Mouse (Mus musculus): ENCODE measurements at regions not wholly inside any gene's neighbourhood (a gene's known extent, or its start where the extent isn't known, plus 50 kb on each side); places are given as distances from the start of the nearest gene placed in this dataset.

DNA sequence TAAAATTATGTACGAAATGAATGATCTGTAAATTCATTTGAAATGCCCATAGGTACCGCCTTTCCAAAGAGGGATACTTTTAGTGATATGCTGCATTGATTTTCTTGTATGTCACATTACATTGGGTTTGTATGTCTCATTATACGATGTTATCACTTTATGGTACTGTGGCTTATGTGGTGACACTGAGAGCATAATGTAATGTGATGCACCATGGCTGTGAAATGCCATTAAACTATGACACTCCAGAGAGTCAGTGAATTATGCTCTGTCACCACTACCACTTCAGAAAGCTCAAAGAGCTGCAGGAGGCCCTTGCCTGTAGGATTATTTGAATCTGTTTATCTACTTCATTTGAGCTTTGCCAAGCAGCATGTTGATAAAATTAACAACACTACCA is 695.4 kb upstream of the Slc10a2 start:
- no peak for DNase-seq (ENCODE audit: low spot score)

DNA sequence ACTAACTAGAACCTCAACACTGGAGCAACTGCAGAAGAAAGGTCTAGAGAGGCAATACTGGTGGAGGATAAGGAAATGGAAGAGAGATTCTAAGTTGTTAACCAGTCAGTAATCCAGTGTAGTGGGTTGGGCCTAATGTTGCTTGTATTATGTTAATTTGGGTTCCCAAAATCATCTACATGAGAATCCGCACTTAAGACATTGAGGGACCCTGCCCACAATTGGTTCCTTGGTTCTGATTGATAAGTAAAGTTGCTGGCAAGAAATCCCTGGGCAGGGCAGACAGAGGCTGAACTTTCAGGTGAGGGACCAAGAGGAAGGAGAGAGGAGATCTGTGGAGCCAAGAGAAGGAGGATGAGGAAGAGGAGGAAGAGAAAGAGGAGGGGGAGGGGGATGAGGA is 651.2 kb upstream of the Slc10a2 start:
- no peak for DNase-seq (ENCODE audit: low spot score)

DNA sequence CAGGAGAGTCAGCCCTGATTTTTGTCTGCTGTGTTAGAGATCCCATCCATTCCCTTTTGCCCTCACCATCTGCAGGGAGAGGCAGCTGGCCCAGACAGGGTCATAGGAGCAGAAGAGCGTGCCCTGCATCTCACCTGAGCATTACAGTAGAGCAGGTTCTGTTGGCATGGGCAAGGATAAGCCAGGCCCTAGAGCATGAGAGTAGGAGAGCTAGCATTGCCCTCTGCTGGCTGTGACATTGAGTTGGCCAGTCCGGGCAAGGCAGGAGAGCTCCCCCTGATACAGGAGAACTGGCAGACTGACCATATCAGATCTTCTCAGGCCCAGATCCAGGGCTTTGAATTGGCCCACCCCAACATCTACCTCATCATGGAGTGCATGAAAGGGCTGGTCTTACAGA is 634.4 kb upstream of the Slc10a2 start:
- DNase-seq (ENCODE audit: low spot score): peak; percentile 46

DNA sequence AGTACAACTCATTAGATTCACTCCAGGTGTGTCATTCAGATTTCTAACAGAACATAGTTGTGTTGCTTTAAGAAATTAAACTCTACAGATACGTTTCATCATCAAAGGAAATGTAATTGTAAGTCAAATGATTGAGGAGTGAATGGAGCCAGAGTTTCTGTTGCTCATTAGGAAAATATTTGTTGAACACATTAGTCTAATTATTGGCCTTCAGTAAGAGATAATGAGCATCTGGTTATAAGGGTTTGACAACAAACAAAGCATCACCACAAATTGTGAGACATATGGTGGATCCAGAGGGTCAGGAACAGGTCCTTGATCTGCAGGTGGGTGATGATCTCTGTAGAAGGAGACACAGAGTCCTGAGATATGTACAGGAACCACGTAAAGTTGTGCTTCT is 622.3 kb upstream of the Slc10a2 start:
- no peak for DNase-seq (ENCODE audit: low spot score)

DNA sequence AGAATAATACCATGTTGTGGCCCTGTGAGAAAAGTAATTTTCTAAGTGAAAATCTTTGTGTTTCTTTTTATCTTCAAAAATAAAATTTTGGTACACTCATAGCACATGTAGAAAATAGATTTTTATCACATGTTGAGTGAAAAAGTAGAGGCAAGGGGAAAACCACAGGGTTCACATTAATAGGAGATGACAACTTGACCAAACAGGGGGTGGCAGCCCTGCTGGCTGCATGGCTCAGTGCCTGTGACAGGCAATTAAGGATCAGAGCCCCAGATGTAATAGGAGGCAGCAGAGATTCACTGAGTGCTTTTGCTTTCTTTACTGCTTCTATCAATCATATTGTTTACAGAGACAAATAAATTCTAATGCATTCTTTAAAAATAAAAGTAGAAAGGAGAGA is 582.8 kb upstream of the Slc10a2 start:
- DNase-seq (ENCODE audit: low spot score): no peak

DNA sequence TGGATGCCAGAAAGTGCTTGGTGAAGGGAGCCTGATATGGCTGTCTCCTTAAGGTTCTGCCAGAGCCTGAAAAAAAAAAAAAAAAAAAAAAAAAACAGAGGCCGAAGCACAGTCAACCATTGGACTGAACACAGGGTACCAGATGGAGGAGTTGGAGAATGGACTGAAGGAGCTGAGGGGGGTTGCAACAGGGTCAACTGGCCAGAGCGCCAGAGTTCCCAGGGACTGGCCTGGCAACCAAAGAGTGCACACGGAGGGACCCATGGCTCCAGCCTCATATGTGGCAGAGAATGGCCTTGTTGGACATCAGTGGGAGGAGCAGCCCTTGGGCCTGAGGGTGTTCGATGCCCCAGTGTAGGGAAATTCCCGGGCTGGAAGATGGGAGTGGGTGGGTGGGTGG is 569.8 kb upstream of the Slc10a2 start:
- DNase-seq (ENCODE audit: low spot score): no peak
